In genomic region chr19:15947237-15947636, GRCm38 (mm10) we compare ENCODE assay signal across 8 mouse cellular contexts. TPM values are rescaled to one million over a fixed set of nuclear protein-coding genes. Genes with fewer than 3 reads are reported as not detected.
DNase-seq lines count a peak whose midpoint lies in the region; ATAC-seq and TF ChIP-seq lines count a peak whose summit lies in the region.

Gene Psat1, minus strand, starts transcription at chr19:15947337.

- no peak for TF ChIP-seq EP300 in heart, adult 2 months (IDR thresholded peaks at IDR 0.05; ENCODE audit: insufficient read depth, low read depth, low read length)
- TF ChIP-seq EP300 in MEL (IDR thresholded peaks at IDR 0.05; ENCODE audit: low read depth in 1 of 2, low read length in 2 of 2): no peak

- no peaks in the 10 kb centered on the region for H3K27me3 ChIP-seq in heart, embryonic 15.5 days
- no peaks in the 10 kb centered on the region for H3K27me3 ChIP-seq in heart, adult 2 months (ENCODE audit: control insufficient read depth, insufficient read depth, low read length)
- no peaks in the 10 kb centered on the region for H3K27me3 ChIP-seq in MEL (ENCODE audit: control insufficient read depth in 1 of 2, insufficient read depth in 2 of 2, low read length in 2 of 2)
- H3K27me3 ChIP-seq in forebrain, embryonic 12.5 days: 0 out of 2 replicates have a peak, but pooled peaks cover 2% of the 10 kb centered on the region
- no peaks in the 10 kb centered on the region for H3K27me3 ChIP-seq in neural tube, embryonic 12.5 days (replicated peaks)

- H3K4me2 ChIP-seq in heart, embryonic 15.5 days: no peak within 1 kb of the TSS
- H3K4me2 ChIP-seq in forebrain, embryonic 12.5 days: no peak within 1 kb of the TSS
- no peak within 1 kb of the TSS for H3K4me2 ChIP-seq in neural tube, embryonic 12.5 days (replicated peaks)

- no peak for ATAC-seq in heart, embryonic 15.5 days (replicated peaks; ENCODE audit: insufficient number of reproducible peaks, insufficient read depth, low FRiP score, low read depth)
- no peak for ATAC-seq in forebrain, embryonic 12.5 days (ENCODE audit: low FRiP score)
- ATAC-seq in neural tube, embryonic 12.5 days (ENCODE audit: low FRiP score, low read depth): no peak

- H3K9ac ChIP-seq in heart, embryonic 15.5 days: no peak within 1 kb of the TSS
- H3K9ac ChIP-seq in heart, adult 2 months (ENCODE audit: low read depth, low read length): no peak within 1 kb of the TSS
- H3K9ac ChIP-seq in MEL (ENCODE audit: control insufficient read depth, low read depth, low read length, poor library complexity, severe bottlenecking): no peak within 1 kb of the TSS
- no peak within 1 kb of the TSS for H3K9ac ChIP-seq in forebrain, embryonic 12.5 days
- no peak within 1 kb of the TSS for H3K9ac ChIP-seq in neural tube, embryonic 12.5 days

- H3K36me3 ChIP-seq in heart, embryonic 15.5 days: no peaks in the 10 kb centered on the region
- H3K36me3 ChIP-seq in heart, adult 2 months (ENCODE audit: control insufficient read depth, insufficient read depth, low read length): no peaks in the 10 kb centered on the region
- peaks cover 0 to 2% of the 10 kb centered on the region in 2 experiments; a peak in 1 of 4 replicates for H3K36me3 ChIP-seq in MEL (ENCODE audit: control insufficient read depth in 1 of 2, insufficient read depth in 2 of 2, low read length in 2 of 2)
- no peaks in the 10 kb centered on the region for H3K36me3 ChIP-seq in forebrain, embryonic 12.5 days (replicated peaks)
- H3K36me3 ChIP-seq in neural tube, embryonic 12.5 days: no peaks in the 10 kb centered on the region

- no peak within 1 kb of the TSS for H3K27ac ChIP-seq in heart, embryonic 15.5 days
- H3K27ac ChIP-seq in heart, adult 2 months: no peak within 1 kb of the TSS
- no peak within 1 kb of the TSS for H3K27ac ChIP-seq in MEL (ENCODE audit: control insufficient read depth, low read depth, low read length)
- H3K27ac ChIP-seq in forebrain, embryonic 12.5 days: no peak within 1 kb of the TSS
- no peak within 1 kb of the TSS for H3K27ac ChIP-seq in neural tube, embryonic 12.5 days

- no peaks in the 10 kb centered on the region for H3K79me2 ChIP-seq in heart, adult 2 months (replicated peaks; ENCODE audit: control insufficient read depth, insufficient read depth, low read length)
- no peaks in the 10 kb centered on the region for H3K79me2 ChIP-seq in MEL (ENCODE audit: control insufficient read depth, insufficient read depth, low read length, poor library complexity)

- TF ChIP-seq RAD21 in MEL (IDR thresholded peaks at IDR 0.05; ENCODE audit: low read depth, low read length): no peak

- no peak for DNase-seq in heart, adult 2 months
- DNase-seq in MEL (ENCODE audit: low read depth, low spot score): no peak
- no peak for DNase-seq in left cerebral cortex, postnatal 10 days (ENCODE audit: extremely low spot score in 1 of 2, low spot score in 2 of 2)
- no peak for DNase-seq in right cerebral cortex, adult 18-20 months
- DNase-seq in retina, postnatal 1 day: no peak

- intact Hi-C loops in heart, adult 2 months (cut with DNase I): no loop called here
- intact Hi-C loops in left cerebral cortex, postnatal 10 days (cut with DNase I): no loop called here

- no peak for TF ChIP-seq CTCF in heart, adult 2 months (IDR thresholded peaks at IDR 0.05)
- no peak for TF ChIP-seq CTCF in MEL (IDR thresholded peaks at IDR 0.05 in 2 of 3, conservative IDR thresholded peaks at IDR 0.05 in 1 of 3; ENCODE audit: control insufficient read depth in 1 of 3, insufficient read depth in 1 of 3, low read depth in 2 of 3, low read length in 3 of 3, poor library complexity in 1 of 3, severe bottlenecking in 1 of 3)

- H3K4me1 ChIP-seq in heart, embryonic 15.5 days (replicated peaks): no peaks in the 10 kb centered on the region
- no peaks in the 10 kb centered on the region for H3K4me1 ChIP-seq in heart, adult 2 months (ENCODE audit: control insufficient read depth, insufficient read depth, low read length)
- peaks cover 0 to 6% of the 10 kb centered on the region in 2 experiments; a peak in 2 of 4 replicates for H3K4me1 ChIP-seq in MEL (ENCODE audit: control insufficient read depth in 1 of 2, insufficient read depth in 2 of 2, low read length in 2 of 2)
- H3K4me1 ChIP-seq in forebrain, embryonic 12.5 days: peaks cover 4% of the 10 kb centered on the region
- 0 out of 2 replicates have a peak, but pooled peaks cover 3% of the 10 kb centered on the region for H3K4me1 ChIP-seq in neural tube, embryonic 12.5 days

- TF ChIP-seq POLR2A in heart, adult 2 months (IDR thresholded peaks at IDR 0.05; ENCODE audit: insufficient read depth, low read depth, low read length): no peak
- no peak for TF ChIP-seq POLR2A in MEL (IDR thresholded peaks at IDR 0.05; ENCODE audit: control insufficient read depth in 1 of 2, insufficient read depth in 1 of 2, low read depth in 1 of 2, low read length in 2 of 2, poor library complexity in 1 of 2)

- no peak within 1 kb of the TSS for H3K4me3 ChIP-seq in heart, embryonic 15.5 days
- H3K4me3 ChIP-seq in heart, adult 2 months: no peak within 1 kb of the TSS
- H3K4me3 ChIP-seq in MEL (ENCODE audit: control insufficient read depth in 1 of 2, insufficient read depth in 1 of 2, low read depth in 2 of 2, low read length in 2 of 2): no peak within 1 kb of the TSS
- H3K4me3 ChIP-seq in forebrain, embryonic 12.5 days (replicated peaks): no peak within 1 kb of the TSS
- H3K4me3 ChIP-seq in neural tube, embryonic 12.5 days: no peak within 1 kb of the TSS

- WGBS in heart, embryonic 15.5 days: 66% methylated on average over 7 of the region's 7 CpGs
- 61% methylated on average over 7 of the region's 7 CpGs for WGBS in heart, adult 2 months
- whole genome bisulfite sequencing in forebrain, embryonic 12.5 days: 94% methylated on average over 7 of the region's 7 CpGs
- 95% methylated on average over 7 of the region's 7 CpGs for WGBS in neural tube, embryonic 12.5 days

- no peaks in the 10 kb centered on the region for H3K9me3 ChIP-seq in heart, embryonic 15.5 days (replicated peaks)
- H3K9me3 ChIP-seq in MEL (replicated peaks; ENCODE audit: insufficient read depth, low read length): no peaks in the 10 kb centered on the region
- H3K9me3 ChIP-seq in forebrain, embryonic 12.5 days: no peaks in the 10 kb centered on the region
- no peaks in the 10 kb centered on the region for H3K9me3 ChIP-seq in neural tube, embryonic 12.5 days

TF ChIP-seq in MEL, 35 proteins besides CTCF, POLR2A, EP300 and RAD21:
- TF ChIP-seq ZNF384 (IDR thresholded peaks at IDR 0.05; ENCODE audit: low read depth, low read length) (no peak), MXI1 (IDR thresholded peaks at IDR 0.05; ENCODE audit: low read depth, low read length) (no peak), NRF1 (IDR thresholded peaks at IDR 0.05; ENCODE audit: insufficient read depth, low read depth, low read length, poor library complexity, severe bottlenecking) (no peak), RCOR1 (IDR thresholded peaks at IDR 0.05; ENCODE audit: low read depth, low read length) (no peak), TAL1 (IDR thresholded peaks at IDR 0.05; ENCODE audit: low read length) (no peak), SMC3 (IDR thresholded peaks at IDR 0.05; ENCODE audit: low read depth, low read length) (no peak), MAX (IDR thresholded peaks at IDR 0.05; ENCODE audit: low read length) (no peak)

RNA-seq across cellular contexts. Expression of gene Psat1, which starts in this region (rescaled TPM):
- 65.2 and 78.4 TPM in 2 replicates for polyA plus RNA-seq in heart, embryonic 15.5 days (2015; fragmentation: Nextera tagmentation; extraction: Ambion mirVana)
- total RNA-seq in heart, adult 2 months (2021): 1 to 10 TPM; 2.3 to 3.5 TPM
- polyA plus RNA-seq in heart, adult 2 months (2012; rRNA removed): 2.4 and 2.8 TPM in 2 replicates
- total RNA-seq in MEL (2012; rRNA removed): 201 and 352 TPM in 2 replicates
- 100 to 1,000 TPM; 484 to 552 TPM for polyA plus RNA-seq in MEL (2012; ENCODE audit: insufficient read depth in 1 of 2, insufficient read length in 2 of 2, low read depth in 1 of 2, low replicate concordance in 2 of 2, missing spikeins in 1 of 2)
- 169 and 172 TPM in 2 replicates for polyA plus RNA-seq in forebrain, embryonic 12.5 days (2016; fragmentation: Nextera tagmentation; extraction: Ambion mirVana)
- 10 to 100 TPM; 92.8 to 94.9 TPM for total RNA-seq in left cerebral cortex, postnatal 10 days (2021)
- 89.5 and 96.2 TPM in 2 replicates for polyA plus RNA-seq in neural tube, embryonic 12.5 days (2016; fragmentation: Nextera tagmentation; extraction: Ambion mirVana)

Comparison
In these comparisons a context has a peak if more than half of its experiments do, and no peak if none do; other contexts are left out.
1. RNA of gene Psat1 (total RNA-seq): 201 to 352 TPM in MEL and 92.8 to 94.9 TPM in left cerebral cortex, postnatal 10 days; 2.3 to 3.5 TPM in heart, adult 2 months; every median in the first group is over 10 times any median in the second.
2. RNA of gene Psat1 (polyA plus RNA-seq): 484 to 552 TPM in MEL, 169 to 172 TPM in forebrain, embryonic 12.5 days, 89.5 to 96.2 TPM in neural tube, embryonic 12.5 days and 65.2 to 78.4 TPM in heart, embryonic 15.5 days; 2.4 to 2.8 TPM in heart, adult 2 months; every median in the first group is over 10 times any median in the second.